Mouse (Mus musculus): ENCODE results near the gene Gm28048. TPM values are rescaled to one million over a fixed set of nuclear protein-coding genes. Genes with fewer than 3 reads are reported as not detected.

Gm28048 gene
- 0.91 TPM in 1 of 2 replicates, not detected in the other for polyA plus RNA-seq (2012; rRNA removed)

- H3K27me3 ChIP-seq (ENCODE audit: control insufficient read depth, insufficient read depth, low read length) = no peaks in the 10 kb centered on the region
- TF ChIP-seq CTCF (IDR thresholded peaks at IDR 0.05; ENCODE audit: control insufficient read depth, insufficient read depth, insufficient replicate concordance, low read depth, low read length) = peak; percentile 21; the same call in 1 of the 2 replicates
- TF ChIP-seq POLR2A (IDR thresholded peaks at IDR 0.05; ENCODE audit: control insufficient read depth, low read depth, low read length) = peak; percentile 85
- peak within 1 kb of the TSS; percentile 81 for H3K27ac ChIP-seq (ENCODE audit: control insufficient read depth, insufficient read depth, low read depth, low read length)
- H3K36me3 ChIP-seq (ENCODE audit: control insufficient read depth, insufficient read depth, low read length) = no peaks in the 10 kb centered on the region
- H3K4me3 ChIP-seq (ENCODE audit: control insufficient read depth, low read depth, low read length) = peak within 1 kb of the TSS; percentile 93
- peaks cover 8% of the 10 kb centered on the region for H3K4me1 ChIP-seq (ENCODE audit: control insufficient read depth, insufficient read depth, low read length)
Observed at GRCm38 (mm10) chr11:22981984-22982757, at the start of gene Gm28048, which contains the start of gene Commd1. Gene Gm28048 (minus strand): TSS chr11:22982090. Gene Commd1 (minus strand): TSS chr11:22982382.

- Histone ChIP-seq H3K36me3 (ENCODE audit: control insufficient read depth, insufficient read depth, low read length) (no peaks in the 10 kb centered on the region), H3K27ac (ENCODE audit: control insufficient read depth, insufficient read depth, low read depth, low read length) (no peak overlapping the region), H3K27me3 (ENCODE audit: control insufficient read depth, insufficient read depth, low read length) (no peaks in the 10 kb centered on the region), H3K4me1 (ENCODE audit: control insufficient read depth, insufficient read depth, low read length) (no peaks in the 10 kb centered on the region), H3K4me3 (ENCODE audit: control insufficient read depth, low read depth, low read length) (no peak overlapping the region)
- TF ChIP-seq CTCF (IDR thresholded peaks at IDR 0.05; ENCODE audit: control insufficient read depth, insufficient read depth, insufficient replicate concordance, low read depth, low read length) = no peak
- TF ChIP-seq POLR2A (IDR thresholded peaks at IDR 0.05; ENCODE audit: control insufficient read depth, low read depth, low read length) = no peak
Observed at GRCm38 (mm10) chr11:23029399-23029798, 47.5 kb upstream of the Gm28048 start.

- Histone ChIP-seq H3K27me3 (ENCODE audit: control insufficient read depth, insufficient read depth, low read length) (no peaks in the 10 kb centered on the region), H3K4me3 (ENCODE audit: control insufficient read depth, low read depth, low read length) (no peak overlapping the region), H3K4me1 (ENCODE audit: control insufficient read depth, insufficient read depth, low read length) (no peaks in the 10 kb centered on the region), H3K27ac (ENCODE audit: control insufficient read depth, insufficient read depth, low read depth, low read length) (no peak overlapping the region), H3K36me3 (ENCODE audit: control insufficient read depth, insufficient read depth, low read length) (no peaks in the 10 kb centered on the region)
- TF ChIP-seq POLR2A (IDR thresholded peaks at IDR 0.05; ENCODE audit: control insufficient read depth, low read depth, low read length) (no peak), CTCF (IDR thresholded peaks at IDR 0.05; ENCODE audit: control insufficient read depth, insufficient read depth, insufficient replicate concordance, low read depth, low read length) (no peak)
Observed at GRCm38 (mm10) chr11:23028957-23029356, 47.1 kb upstream of the Gm28048 start.

- no peak overlapping the region for H3K27ac ChIP-seq (ENCODE audit: control insufficient read depth, insufficient read depth, low read depth, low read length)
- no peaks in the 10 kb centered on the region; the same call in 1 of the 2 replicates for H3K36me3 ChIP-seq (ENCODE audit: control insufficient read depth, insufficient read depth, low read length)
- no peaks in the 10 kb centered on the region for H3K27me3 ChIP-seq (ENCODE audit: control insufficient read depth, insufficient read depth, low read length)
- peaks cover 3% of the 10 kb centered on the region for H3K4me1 ChIP-seq (ENCODE audit: control insufficient read depth, insufficient read depth, low read length)
- H3K4me3 ChIP-seq (ENCODE audit: control insufficient read depth, low read depth, low read length) = no peak overlapping the region
- TF ChIP-seq CTCF (IDR thresholded peaks at IDR 0.05; ENCODE audit: control insufficient read depth, insufficient read depth, insufficient replicate concordance, low read depth, low read length) = no peak
- TF ChIP-seq POLR2A (IDR thresholded peaks at IDR 0.05; ENCODE audit: control insufficient read depth, low read depth, low read length) = no peak
Observed at GRCm38 (mm10) chr11:23024169-23024568, 42.3 kb upstream of the Gm28048 start.

- no peak for TF ChIP-seq CTCF (IDR thresholded peaks at IDR 0.05; ENCODE audit: control insufficient read depth, insufficient read depth, insufficient replicate concordance, low read depth, low read length)
- no peak for TF ChIP-seq POLR2A (IDR thresholded peaks at IDR 0.05; ENCODE audit: control insufficient read depth, low read depth, low read length)
- Histone ChIP-seq H3K4me1 (ENCODE audit: control insufficient read depth, insufficient read depth, low read length) (peaks cover 3% of the 10 kb centered on the region), H3K27me3 (ENCODE audit: control insufficient read depth, insufficient read depth, low read length) (no peaks in the 10 kb centered on the region), H3K27ac (ENCODE audit: control insufficient read depth, insufficient read depth, low read depth, low read length) (no peak overlapping the region), H3K36me3 (ENCODE audit: control insufficient read depth, insufficient read depth, low read length) (no peaks in the 10 kb centered on the region; the same call in 1 of the 2 replicates), H3K4me3 (ENCODE audit: control insufficient read depth, low read depth, low read length) (no peak overlapping the region)
Observed at GRCm38 (mm10) chr11:23023155-23023554, 41.3 kb upstream of the Gm28048 start.

GRCm38 (mm10) chr11:23020841-23021240, 39.0 kb upstream of the Gm28048 start:
- Histone ChIP-seq H3K4me1 (ENCODE audit: control insufficient read depth, insufficient read depth, low read length) (peaks cover 3% of the 10 kb centered on the region), H3K27me3 (ENCODE audit: control insufficient read depth, insufficient read depth, low read length) (no peaks in the 10 kb centered on the region), H3K36me3 (ENCODE audit: control insufficient read depth, insufficient read depth, low read length) (no peaks in the 10 kb centered on the region; the same call in 1 of the 2 replicates), H3K27ac (ENCODE audit: control insufficient read depth, insufficient read depth, low read depth, low read length) (no peak overlapping the region), H3K4me3 (ENCODE audit: control insufficient read depth, low read depth, low read length) (peak overlapping the region; percentile 32)
- TF ChIP-seq POLR2A (IDR thresholded peaks at IDR 0.05; ENCODE audit: control insufficient read depth, low read depth, low read length) (no peak), CTCF (IDR thresholded peaks at IDR 0.05; ENCODE audit: control insufficient read depth, insufficient read depth, insufficient replicate concordance, low read depth, low read length) (no peak)

GRCm38 (mm10) chr11:23020116-23020770, 38.4 kb upstream of the Gm28048 start:
- H3K4me3 ChIP-seq (ENCODE audit: control insufficient read depth, low read depth, low read length) = peak overlapping the region; percentile 32
- no peaks in the 10 kb centered on the region for H3K27me3 ChIP-seq (ENCODE audit: control insufficient read depth, insufficient read depth, low read length)
- peaks cover 3% of the 10 kb centered on the region for H3K4me1 ChIP-seq (ENCODE audit: control insufficient read depth, insufficient read depth, low read length)
- TF ChIP-seq CTCF (IDR thresholded peaks at IDR 0.05; ENCODE audit: control insufficient read depth, insufficient read depth, insufficient replicate concordance, low read depth, low read length) (no peak), POLR2A (IDR thresholded peaks at IDR 0.05; ENCODE audit: control insufficient read depth, low read depth, low read length) (no peak)
- H3K36me3 ChIP-seq (ENCODE audit: control insufficient read depth, insufficient read depth, low read length) = no peaks in the 10 kb centered on the region; the same call in 1 of the 2 replicates
- no peak overlapping the region for H3K27ac ChIP-seq (ENCODE audit: control insufficient read depth, insufficient read depth, low read depth, low read length)
